Mouse (Mus musculus): ENCODE results near the gene Anp32a. TPM values are rescaled to one million over a fixed set of nuclear protein-coding genes. Genes with fewer than 3 reads are reported as not detected.

Anp32a gene
- polyA plus RNA-seq (2014; fragmentation: Illumina TruSeq; extraction: RNeasy Lipid Tissue Mini Kit (QIAGEN cat#74804); ENCODE audit: low read depth, low replicate concordance) = 75.1 TPM

GRCm38 (mm10) chr9:62341123-62341486 lies at the start of gene Anp32a:
TSS of gene Anp32a (plus strand) at chr9:62341293.

Other genes with a start within 250 kb of the Anp32a start
- gene Glce, start 218.6 kb upstream of the Anp32a start, polyA plus RNA-seq (2014; fragmentation: Illumina TruSeq; extraction: RNeasy Lipid Tissue Mini Kit (QIAGEN cat#74804); ENCODE audit: low read depth, low replicate concordance) = 18.6 TPM
- gene Spesp1, start 59.1 kb upstream of the Anp32a start, polyA plus RNA-seq (2014; fragmentation: Illumina TruSeq; extraction: RNeasy Lipid Tissue Mini Kit (QIAGEN cat#74804); ENCODE audit: low read depth, low replicate concordance) = 140 TPM
- 0.34 TPM for gene Coro2b, start 195.8 kb downstream of the Anp32a start, polyA plus RNA-seq (2014; fragmentation: Illumina TruSeq; extraction: RNeasy Lipid Tissue Mini Kit (QIAGEN cat#74804); ENCODE audit: low read depth, low replicate concordance)

Data from testis, adult 10 weeks (tissue).